Mouse (Mus musculus): ENCODE measurements around the gene Thsd4. TPM values are rescaled to one million over a fixed set of nuclear protein-coding genes. Genes with fewer than 3 reads are reported as not detected.

Gene Thsd4
- total RNA-seq, 2 experiments from 2014 or later: 21.7 to 24.1 TPM

DNA sequence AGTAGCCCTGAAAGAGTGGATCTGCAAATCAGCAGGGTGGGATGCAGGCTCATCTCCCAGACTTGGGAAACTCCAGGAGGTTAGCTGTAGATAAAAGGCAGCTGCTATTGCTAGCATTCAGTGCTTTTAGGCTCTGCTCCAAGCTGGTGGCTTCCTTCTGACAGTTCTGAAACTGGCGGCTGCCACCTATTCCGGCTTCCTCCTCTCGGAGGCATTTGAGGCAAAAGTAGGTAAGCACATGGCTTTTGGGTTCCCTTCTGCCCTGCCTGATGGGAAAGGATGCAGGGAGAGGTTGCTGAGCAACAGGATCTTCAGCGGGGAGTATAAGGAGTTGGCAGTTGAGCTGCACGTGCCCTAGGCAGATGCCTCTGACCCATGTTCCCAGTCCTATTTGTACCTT, 65.2 kb downstream of the Thsd4 start:
- DNase-seq: no peak

DNA sequence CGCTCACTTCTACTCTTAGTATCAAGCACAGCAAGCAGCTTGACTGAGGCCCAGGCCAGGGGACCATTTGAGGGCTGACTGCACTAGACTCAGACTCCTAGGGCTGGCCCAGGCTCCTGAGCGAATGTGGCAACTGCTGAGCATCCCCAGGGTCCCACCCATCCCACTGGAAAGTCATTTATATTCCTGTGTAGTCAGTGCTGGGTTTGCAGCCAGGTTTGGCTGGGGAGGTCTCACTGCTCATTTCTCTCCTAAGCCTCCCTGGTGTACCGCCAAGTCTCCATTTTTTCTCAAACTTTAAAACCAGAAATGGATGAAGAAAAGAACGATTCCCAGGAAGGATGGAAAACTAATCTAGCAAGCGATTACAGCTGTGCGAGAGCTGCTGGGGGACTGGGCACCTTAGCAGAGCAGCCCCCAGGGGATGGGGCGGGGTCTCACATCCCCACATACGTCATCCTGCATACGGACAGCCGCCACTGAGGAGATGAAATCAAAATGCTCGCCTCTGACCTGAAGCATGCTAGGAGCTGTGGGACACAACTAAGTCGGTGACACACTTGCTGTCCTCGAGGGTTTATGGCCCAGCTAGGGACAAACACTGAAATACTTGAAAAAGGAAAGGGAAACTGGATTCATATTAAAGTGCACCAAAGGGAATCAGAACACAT, 67.3 kb downstream of the Thsd4 start:
- peak; percentile 26 for DNase-seq

DNA sequence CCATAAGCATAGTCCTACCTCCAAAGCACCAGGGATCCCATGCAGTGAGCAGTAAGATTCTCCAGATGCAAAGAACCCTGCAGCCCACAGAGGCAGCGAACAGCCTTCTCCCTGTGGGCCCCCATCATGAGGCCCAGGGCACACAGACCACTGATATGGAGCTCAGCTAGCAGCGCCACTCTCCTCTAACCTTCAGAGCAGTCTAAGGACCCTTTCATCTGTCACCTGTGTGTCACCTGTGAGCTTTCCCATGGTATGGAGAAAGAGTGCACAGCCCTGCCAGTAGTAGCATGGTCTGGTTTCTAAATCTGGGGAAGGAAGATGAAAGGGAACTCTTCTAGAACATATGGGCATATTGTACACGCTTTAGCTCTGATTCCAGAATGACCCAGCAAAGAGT, 72.3 kb downstream of the Thsd4 start:
- no peak for DNase-seq

- peak; percentile 17 for DNase-seq
These were observed 76.0 kb downstream of the Thsd4 start for GRCm38 (mm10) chr9:60445821-60446220.

DNA sequence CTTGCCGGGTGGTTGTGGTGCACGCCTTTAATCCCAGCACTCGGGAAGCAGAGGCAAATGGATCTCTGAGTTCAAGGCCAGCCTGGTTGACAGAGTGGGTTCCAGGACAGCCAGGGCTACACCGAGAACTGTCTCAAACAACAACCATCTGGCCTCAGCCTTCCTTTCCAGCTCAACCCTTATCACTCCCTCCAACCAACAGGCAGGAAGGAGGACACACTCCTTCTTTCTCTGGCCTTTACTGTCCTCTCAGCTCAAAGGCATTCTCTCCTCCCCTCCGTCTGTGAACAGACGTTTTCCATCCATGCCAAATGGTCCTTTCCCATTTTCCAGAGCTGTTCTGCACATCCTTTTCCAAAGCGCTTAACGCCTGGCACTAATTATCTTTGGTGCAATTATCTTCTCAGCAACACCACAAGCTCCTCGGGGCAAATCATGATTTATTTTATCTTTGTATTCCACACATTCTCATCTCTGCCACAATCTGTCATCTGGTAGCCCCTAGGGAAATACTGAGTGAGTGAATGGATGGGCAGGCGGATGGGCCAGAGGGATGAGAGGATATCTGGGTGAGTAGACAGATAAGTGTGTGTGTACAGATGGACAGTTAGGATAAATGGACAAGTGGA, 80.5 kb downstream of the Thsd4 start:
- DNase-seq: no peak

DNA sequence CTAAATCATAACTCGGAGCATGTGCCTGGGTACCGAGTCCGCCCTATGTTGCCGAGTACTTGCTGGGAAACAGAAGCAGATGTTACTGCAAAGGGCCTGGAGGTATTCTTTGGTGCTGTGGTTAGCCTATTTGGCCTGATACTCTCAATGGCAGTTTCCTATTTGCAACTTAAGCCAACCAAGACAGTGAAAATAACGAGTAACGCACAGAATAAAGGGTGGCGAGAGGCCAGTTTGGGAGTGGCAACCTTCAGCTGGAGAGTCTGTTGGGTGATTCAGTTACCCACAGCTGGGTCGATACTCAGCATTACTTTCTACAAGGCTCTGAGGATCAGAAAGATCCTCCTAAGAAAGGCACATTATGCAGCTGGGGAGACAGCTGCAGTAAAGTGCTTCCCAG, 81.3 kb downstream of the Thsd4 start:
- DNase-seq: no peak

GRCm38 (mm10) chr9:60436246-60436645, 85.6 kb downstream of the Thsd4 start:
- DNase-seq: no peak

- no peak for DNase-seq
These were observed 87.8 kb downstream of the Thsd4 start for GRCm38 (mm10) chr9:60434093-60434492.

- DNase-seq: no peak
These were observed 89.9 kb downstream of the Thsd4 start for GRCm38 (mm10) chr9:60431924-60432323.

DNA sequence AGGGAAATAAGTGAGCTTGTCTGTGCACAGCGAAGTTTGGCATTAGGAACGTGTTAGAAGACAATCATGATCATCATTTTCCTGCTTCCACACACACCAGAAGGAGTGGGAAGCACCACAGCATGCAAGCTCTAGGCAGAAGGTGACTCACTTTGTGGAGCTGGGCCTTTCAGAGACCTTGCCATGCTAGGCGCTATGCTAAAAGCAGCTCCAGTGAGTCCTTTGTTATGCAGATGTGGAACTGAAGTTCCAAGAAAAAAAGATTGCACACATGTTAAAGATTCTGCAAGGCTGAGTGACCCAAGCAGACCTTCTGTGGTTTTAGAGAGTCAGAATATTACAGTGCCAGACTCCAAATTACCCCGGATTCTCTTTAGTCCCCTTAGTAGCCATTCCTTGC, 91.8 kb downstream of the Thsd4 start:
- DNase-seq: no peak

DNA sequence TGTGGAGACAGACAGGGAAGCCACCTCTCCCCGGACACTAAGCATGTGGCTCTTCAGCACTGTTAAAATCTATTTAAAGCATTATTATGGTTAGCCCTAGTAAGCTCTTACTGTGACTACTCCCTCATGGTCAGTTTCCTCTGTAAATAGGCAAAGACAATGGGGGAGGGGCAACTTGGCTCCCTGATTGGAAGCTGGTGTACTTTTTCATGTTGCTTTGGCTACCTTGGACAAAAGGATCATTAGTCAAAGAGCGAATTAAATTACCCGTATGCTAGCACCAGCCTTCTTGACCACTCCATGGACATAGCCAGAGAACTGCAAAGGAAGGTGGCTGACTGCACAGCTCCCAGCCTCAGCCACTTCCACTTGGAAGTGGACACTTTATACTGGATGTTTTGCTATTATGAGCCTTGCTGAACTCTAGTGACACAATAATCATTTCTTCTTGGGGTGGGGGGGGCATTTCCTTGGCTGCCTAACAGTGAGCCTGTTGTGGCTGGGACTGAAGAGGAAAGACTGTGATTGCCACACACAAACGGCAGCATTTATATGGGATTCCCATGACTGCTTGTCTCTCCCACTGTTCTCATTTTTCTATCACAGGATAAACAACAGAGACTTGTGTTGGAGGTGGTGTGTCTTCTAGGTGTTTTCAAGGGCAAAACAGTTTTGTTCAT, 107.6 kb downstream of the Thsd4 start:
- DNase-seq: no peak

DNA sequence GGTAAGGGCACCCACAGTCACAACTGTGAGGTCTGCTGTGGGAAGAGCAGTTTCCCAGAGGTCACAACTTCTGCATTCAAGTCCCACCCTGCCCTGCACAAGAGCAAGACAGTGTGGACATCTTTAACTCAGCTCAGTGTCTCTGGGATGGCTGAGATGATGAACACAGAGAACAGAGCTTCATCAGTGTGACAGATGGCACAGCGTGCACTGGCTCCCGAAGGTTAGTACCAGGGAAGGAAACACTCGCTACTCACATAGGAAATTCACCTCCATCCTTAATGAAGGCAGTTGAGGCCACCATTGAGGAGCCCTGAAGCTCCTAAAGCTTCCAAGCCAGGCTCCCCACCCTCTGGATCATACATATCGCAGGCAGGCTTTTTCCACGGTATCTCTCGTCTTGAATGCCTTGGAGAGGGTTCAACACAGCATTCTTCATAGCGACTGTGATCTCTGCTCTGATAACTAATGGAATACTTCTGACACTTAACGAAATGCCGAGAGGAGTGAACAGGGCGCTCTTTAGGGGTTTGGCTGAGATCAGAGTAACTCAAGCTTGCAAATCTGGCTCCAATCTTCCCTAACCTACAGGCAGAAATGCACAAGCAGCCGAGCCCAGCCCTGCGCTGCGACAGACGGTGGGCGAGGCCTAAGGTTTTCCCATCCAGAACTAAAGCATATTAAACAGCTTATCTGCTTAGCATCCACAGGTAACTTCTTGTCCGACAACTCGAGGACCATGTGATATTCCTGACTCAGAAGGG, 110.8 kb downstream of the Thsd4 start:
- DNase-seq: no peak

DNA sequence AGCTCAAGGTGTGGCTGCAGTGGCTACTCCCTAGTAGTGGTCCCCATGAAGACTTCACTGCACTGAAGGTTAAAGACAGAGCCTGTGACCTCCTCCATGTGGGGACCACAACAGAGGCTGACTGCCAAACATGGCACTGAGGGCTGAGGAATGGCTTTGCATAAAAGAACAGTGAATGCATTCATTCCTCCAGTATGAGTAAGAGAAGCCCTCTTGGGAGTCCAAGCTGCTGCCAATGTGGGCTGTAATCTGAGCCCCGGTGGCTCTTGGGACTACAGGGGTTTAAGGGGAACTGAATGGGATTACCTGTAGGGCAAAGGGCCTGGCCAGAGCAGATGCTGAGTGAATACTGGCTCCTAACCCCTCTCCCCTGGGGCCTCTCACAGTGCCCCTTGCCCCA, 114.5 kb downstream of the Thsd4 start:
- DNase-seq: no peak

DNA sequence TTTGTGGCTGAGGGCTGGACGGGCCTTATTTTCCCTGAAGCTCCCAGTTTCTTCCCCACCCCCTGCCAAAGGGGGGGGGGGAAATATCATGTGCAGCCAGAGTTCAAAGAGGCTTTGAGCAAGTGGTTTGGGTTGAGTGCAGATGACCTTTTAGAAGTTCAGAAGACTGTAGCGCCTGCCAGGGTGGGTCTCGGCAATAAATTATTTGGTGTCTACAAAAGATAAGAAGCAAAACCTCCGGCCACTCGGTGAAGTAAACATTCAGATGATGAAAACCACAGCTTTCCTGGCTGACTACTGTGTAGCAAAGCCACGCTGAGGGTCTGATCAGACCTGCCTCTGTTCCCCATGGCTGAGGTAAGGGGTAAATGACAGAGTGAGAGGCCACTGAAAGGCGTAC, 116.1 kb downstream of the Thsd4 start:
- DNase-seq: no peak

GRCm38 (mm10) chr9:60402681-60403080, 119.2 kb downstream of the Thsd4 start:
- no peak for DNase-seq

DNA sequence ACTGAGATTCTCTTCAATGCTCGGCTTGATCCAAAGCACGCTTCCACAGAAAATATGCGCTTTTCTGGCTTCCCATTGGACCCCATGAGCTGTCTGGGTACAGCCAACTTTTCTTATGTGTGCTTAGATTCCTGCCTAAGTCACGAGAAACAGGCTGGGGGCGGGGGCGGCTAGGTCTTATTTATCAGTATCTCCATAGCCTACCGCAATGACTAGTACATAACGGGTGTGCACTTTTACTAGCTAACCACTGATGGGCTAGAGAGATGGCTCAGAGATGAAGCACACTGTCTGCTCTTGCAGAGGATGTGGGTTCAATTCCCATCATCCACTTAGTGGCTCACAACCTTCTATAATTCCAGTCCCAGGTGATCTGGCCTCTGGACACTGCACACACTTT, 121.8 kb downstream of the Thsd4 start:
- DNase-seq: no peak

DNA sequence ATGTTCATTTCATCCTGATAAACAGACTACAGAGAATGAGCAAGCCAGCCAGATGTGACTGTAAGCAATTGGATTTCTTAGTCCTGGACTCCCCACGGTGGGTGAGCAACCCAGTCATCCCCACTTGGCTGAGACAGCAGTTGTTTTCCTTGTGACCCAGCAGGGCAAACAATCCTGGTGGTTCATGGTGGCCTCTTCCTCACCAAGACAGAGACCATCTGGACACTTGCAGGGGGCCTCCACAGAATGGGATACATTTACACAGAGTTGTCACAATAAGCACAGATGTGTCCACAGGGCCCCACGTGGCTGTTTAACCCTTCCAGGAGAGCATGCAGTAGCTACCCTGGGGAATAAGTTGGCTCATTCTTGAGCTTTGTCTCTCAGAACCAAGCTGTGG, 123.8 kb downstream of the Thsd4 start:
- no peak for DNase-seq

DNA sequence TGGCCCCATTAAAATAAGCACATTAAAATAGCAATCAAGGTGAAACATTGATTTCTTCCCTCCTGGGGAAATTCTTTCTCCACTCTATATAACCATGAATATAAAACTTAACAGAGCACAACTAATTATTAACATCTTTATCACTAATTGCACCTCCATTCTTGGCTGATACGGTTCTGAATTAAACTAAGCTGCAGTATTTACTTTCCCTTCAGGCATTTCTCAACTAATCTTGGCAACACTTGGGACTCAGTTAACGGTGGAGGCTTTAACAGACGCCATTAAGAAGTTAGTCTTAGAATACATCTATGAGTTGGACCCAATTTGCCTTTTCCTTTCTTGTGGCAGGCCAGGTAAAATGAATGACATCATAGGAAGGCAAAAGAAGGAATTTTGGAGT, 125.8 kb downstream of the Thsd4 start:
- no peak for DNase-seq

DNA sequence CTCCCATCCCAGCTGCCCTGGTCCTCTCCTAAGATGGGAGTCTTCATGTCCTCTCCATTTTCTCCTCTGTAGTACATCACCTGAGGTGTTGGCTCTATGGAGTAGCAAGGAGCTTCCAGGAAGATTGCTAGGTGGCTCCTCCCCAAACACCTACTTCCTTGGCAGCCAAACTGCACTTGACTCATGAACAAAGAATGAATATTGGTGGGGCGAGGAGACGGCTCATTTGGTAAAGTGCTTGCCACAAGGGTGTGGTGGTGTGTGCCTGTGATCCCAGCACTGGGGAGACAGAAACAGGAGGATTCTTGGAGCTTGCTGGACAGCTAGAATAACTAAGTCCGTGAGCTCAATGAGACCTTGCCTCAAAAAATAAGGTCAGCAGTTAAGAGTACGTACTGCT, 128.9 kb downstream of the Thsd4 start:
- DNase-seq: no peak

- DNase-seq: no peak
These were observed 137.1 kb downstream of the Thsd4 start for GRCm38 (mm10) chr9:60384751-60385150.

DNA sequence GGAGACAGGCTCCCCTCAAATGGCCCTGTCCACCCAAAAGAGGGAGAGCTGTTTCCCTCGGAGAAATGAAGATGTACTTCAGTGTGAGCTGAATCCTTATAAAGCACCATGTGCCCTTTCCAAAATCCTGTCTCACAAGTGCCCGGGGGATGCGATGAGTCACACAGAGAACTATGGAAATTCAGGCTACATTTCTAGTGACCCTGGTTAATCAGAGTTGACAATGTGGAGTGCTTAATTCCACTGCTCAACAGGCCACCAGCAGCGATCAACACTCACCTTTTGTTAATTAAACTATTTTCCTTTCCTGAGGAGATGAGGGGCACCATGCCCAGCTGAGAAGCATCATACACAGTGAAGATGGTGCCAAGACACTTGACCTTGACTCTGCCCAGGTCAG, 138.9 kb downstream of the Thsd4 start:
- no peak for DNase-seq

GRCm38 (mm10) chr9:60382526-60382925, 139.3 kb downstream of the Thsd4 start:
- DNase-seq: no peak

DNA sequence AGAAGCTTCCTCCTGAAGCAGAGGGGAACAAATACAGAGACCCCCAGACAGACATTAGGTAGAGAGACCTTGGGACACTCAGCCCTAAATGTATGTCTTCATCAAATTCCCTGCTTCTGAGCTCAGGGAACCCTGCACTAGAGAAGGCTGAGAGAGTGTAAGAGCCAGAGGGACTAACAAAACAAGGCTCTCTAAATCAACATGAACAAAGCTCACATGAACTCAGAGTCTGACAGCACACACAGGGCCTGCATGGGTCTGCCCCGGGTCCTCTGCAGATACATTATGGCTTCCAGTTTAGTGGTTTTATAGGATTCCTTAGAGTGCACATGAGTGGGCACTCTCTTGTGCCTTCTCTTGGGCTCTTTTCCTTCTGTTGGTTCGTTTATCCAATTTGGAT, 140.8 kb downstream of the Thsd4 start:
- no peak for DNase-seq
